Mouse (Mus musculus) spleen, adult 2 months (tissue): ENCODE data around the gene Tnfsf15. TPM values are rescaled to one million over a fixed set of nuclear protein-coding genes. Genes with fewer than 3 reads are reported as not detected.

Experiments
- DNase-seq, 2 experiments: peaks; one replicate each; pipeline versions ENCODE4 v3.0.0 to v3.0.0-alpha.2; 2012 to 2021; ENCODE audit warnings: low spot score in 2 of 2, low read depth in 1 of 2
- H3K27ac ChIP-seq: fragments of 200-500 bp; 2 replicates; pipeline ENCODE4 v1.5.1; 2012; ENCODE audit warnings: low read length, inconsistent platforms; ENCODE audit not compliant: insufficient read depth
- H3K27me3 ChIP-seq: fragments of 200-500 bp; 2 replicates; pipeline ENCODE4 v1.6.1; 2012; ENCODE audit warnings: mild to moderate bottlenecking, moderate library complexity, low read length, inconsistent platforms; ENCODE audit not compliant: control insufficient read depth, insufficient read depth
- H3K36me3 ChIP-seq: fragments of 200-500 bp; 2 replicates; pipeline ENCODE4 v1.6.1; 2012; ENCODE audit warnings: mild to moderate bottlenecking, low read length, inconsistent platforms; ENCODE audit not compliant: control insufficient read depth, insufficient read depth
- H3K4me1 ChIP-seq: fragments of 200-500 bp; 2 replicates; pipeline ENCODE4 v1.6.1; 2011; ENCODE audit warnings: inconsistent platforms; ENCODE audit not compliant: control insufficient read depth, insufficient read depth, insufficient read length
- H3K4me3 ChIP-seq: fragments of 200-500 bp; 2 replicates; pipeline ENCODE4 v1.5.1; 2011; ENCODE audit warnings: mild to moderate bottlenecking, inconsistent platforms; ENCODE audit not compliant: insufficient read depth, insufficient read length; ENCODE audit errors: extremely low read depth
- CTCF ChIP-seq: fragments of 200-500 bp; IDR thresholded peaks from 2 replicates; pipeline ENCODE4 v1.5.1; 2011; ENCODE audit warnings: mild to moderate bottlenecking, inconsistent platforms; ENCODE audit not compliant: insufficient read depth, insufficient read length, insufficient replicate concordance; ENCODE audit errors: extremely low read depth
- POLR2A ChIP-seq: fragments of 200-500 bp; IDR thresholded peaks from 2 replicates; pipeline ENCODE4 v1.6.1; 2011; ENCODE audit warnings: low read depth, low read length, inconsistent platforms
- WGBS: fragments of 180-500 bp; shearing (Covaris S2); methylation state at CpG from one replicate; pipeline ENCODE4 v1.1.7; 2018; 5-methylcytosine and 5-hydroxymethylcytosine counted together
- polyA plus RNA-seq: library from polyadenylated mRNA; depleted of rRNA; stranded (reverse); fragments of >200 nt; gene quantifications from 2 replicates; pipeline ENCODE4 v1.2.3, GENCODE M21; 2012

Tnfsf15 gene
- polyA plus RNA-seq, 1 experiment, result 0.14 TPM

- Histone ChIP-seq H3K4me3 (no peak overlapping the region), H3K27me3 (no peaks in the 10 kb centered on the region), H3K36me3 (no peaks in the 10 kb centered on the region), H3K27ac (no peak overlapping the region), H3K4me1 (no peaks in the 10 kb centered on the region)
- DNase-seq, result no peak
- TF ChIP-seq CTCF (no peak), POLR2A (no peak)
- WGBS, result 87% methylated on average over 9 of the region's 9 CpGs
Observed at GRCm38 (mm10) chr4:63754467-63755020, 9.6 kb upstream of the Tnfsf15 start.

- DNase-seq, result no peak
- no peaks in the 10 kb centered on the region for H3K4me1 ChIP-seq
- H3K4me3 ChIP-seq, result no peak overlapping the region
- WGBS, result 73% methylated on average over 2 of the region's 2 CpGs
- TF ChIP-seq POLR2A (no peak), CTCF (no peak)
- H3K27me3 ChIP-seq, result no peaks in the 10 kb centered on the region
- no peak overlapping the region for H3K27ac ChIP-seq
- H3K36me3 ChIP-seq, result no peaks in the 10 kb centered on the region
Observed at GRCm38 (mm10) chr4:63753855-63754254, 8.9 kb upstream of the Tnfsf15 start.

- no peaks in the 10 kb centered on the region for H3K4me1 ChIP-seq
- WGBS, result 71% methylated on average over 16 of the region's 16 CpGs
- no peaks in the 10 kb centered on the region for H3K27me3 ChIP-seq
- TF ChIP-seq POLR2A (no peak), CTCF (no peak)
- H3K4me3 ChIP-seq, result no peak overlapping the region
- no peaks in the 10 kb centered on the region for H3K36me3 ChIP-seq
- DNase-seq, result no peak
- no peak overlapping the region for H3K27ac ChIP-seq
Observed at GRCm38 (mm10) chr4:63752687-63753523, 8.0 kb upstream of the Tnfsf15 start.

GRCm38 (mm10) chr4:63748061-63748730 is 3.3 kb upstream of the Tnfsf15 start:
- TF ChIP-seq CTCF (no peak), POLR2A (no peak)
- no peak overlapping the region for H3K4me3 ChIP-seq
- 75% methylated on average over 3 of the region's 3 CpGs for WGBS
- no peaks in the 10 kb centered on the region for H3K36me3 ChIP-seq
- H3K4me1 ChIP-seq, result no peaks in the 10 kb centered on the region
- no peaks in the 10 kb centered on the region for H3K27me3 ChIP-seq
- H3K27ac ChIP-seq, result no peak overlapping the region
- no peak for DNase-seq

GRCm38 (mm10) chr4:63745271-63745670 is 358 bp upstream of the Tnfsf15 start:
- DNase-seq, result no peak
- 35% methylated on average over 6 of the region's 6 CpGs for WGBS

GRCm38 (mm10) chr4:63743660-63744059 is 1.3 kb downstream of the Tnfsf15 start:
- Histone ChIP-seq H3K36me3 (no peaks in the 10 kb centered on the region), H3K4me3 (no peak overlapping the region), H3K27ac (no peak overlapping the region), H3K4me1 (no peaks in the 10 kb centered on the region), H3K27me3 (no peaks in the 10 kb centered on the region)
- no peak for DNase-seq
- TF ChIP-seq POLR2A, result no peak
- TF ChIP-seq CTCF, result no peak
- 82% methylated on average over 1 of the region's 1 CpGs for WGBS

More at GRCm38 (mm10) chr4:63745271-63745670, 358 bp upstream of the Tnfsf15 start:
- Histone ChIP-seq H3K27ac (no peak overlapping the region), H3K36me3 (no peaks in the 10 kb centered on the region), H3K4me3 (no peak overlapping the region), H3K27me3 (no peaks in the 10 kb centered on the region), H3K4me1 (no peaks in the 10 kb centered on the region)
- TF ChIP-seq CTCF (no peak), POLR2A (no peak)

- Histone ChIP-seq H3K27me3 (no peaks in the 10 kb centered on the region), H3K4me1 (no peaks in the 10 kb centered on the region), H3K27ac (no peak overlapping the region), H3K4me3 (no peak overlapping the region), H3K36me3 (no peaks in the 10 kb centered on the region)
- DNase-seq, result no peak
- WGBS, result 88% methylated on average over 5 of the region's 5 CpGs
- TF ChIP-seq CTCF, result no peak
- TF ChIP-seq POLR2A, result no peak
Observed at GRCm38 (mm10) chr4:63742763-63743371, 2.0 kb downstream of the Tnfsf15 start.
